Mouse (Mus musculus) stomach, embryonic 16.5 days (tissue): ENCODE data around the gene Kctd10. TPM values are rescaled to one million over a fixed set of nuclear protein-coding genes. Genes with fewer than 3 reads are reported as not detected.

Experiments
- ATAC-seq: fragments of 200-750 bp; cut with Nextera tagmentation; 2 replicates; pipeline ENCODE4 v1.8.0; 2017; ENCODE audit warnings: moderate number of reproducible peaks, moderate TSS enrichment; ENCODE audit not compliant: insufficient read depth, low FRiP score
- H3K27ac ChIP-seq: fragments of 300-500 bp; sonication (generic); 2 replicates; pipeline ENCODE4 v1.5.1; 2014; ENCODE audit warnings: low read length
- H3K27me3 ChIP-seq: fragments of 300-500 bp; sonication (generic); 2 replicates; pipeline ENCODE4 v1.6.1; 2014; ENCODE audit warnings: low read length, control low read depth, mixed read lengths; ENCODE audit not compliant: control insufficient read depth, insufficient read depth
- H3K36me3 ChIP-seq: fragments of 300-500 bp; sonication (generic); 2 replicates; pipeline ENCODE4 v1.6.1; 2014; ENCODE audit warnings: low read length; ENCODE audit not compliant: control insufficient read depth, insufficient read depth
- H3K4me1 ChIP-seq: fragments of 300-500 bp; sonication (generic); 2 replicates; pipeline ENCODE4 v1.6.1; 2014; ENCODE audit warnings: low read length, control low read depth, mixed read lengths; ENCODE audit not compliant: control insufficient read depth, insufficient read depth
- H3K4me2 ChIP-seq: fragments of 300-500 bp; sonication (generic); 2 replicates; pipeline ENCODE4 v1.6.1; 2014; ENCODE audit warnings: low read depth, low read length, mixed read lengths
- H3K4me3 ChIP-seq: fragments of 300-500 bp; sonication (generic); replicated peaks from 2 replicates; pipeline ENCODE4 v1.5.1; 2014; ENCODE audit warnings: mild to moderate bottlenecking, low read length
- H3K9ac ChIP-seq: fragments of 300-500 bp; sonication (generic); 2 replicates; pipeline ENCODE4 v1.6.1; 2014; ENCODE audit warnings: low read length
- H3K9me3 ChIP-seq: fragments of 300-500 bp; sonication (generic); replicated peaks from 2 replicates; pipeline ENCODE4 v1.6.1; 2016; ENCODE audit warnings: low read length, control low read depth; ENCODE audit not compliant: control insufficient read depth
- WGBS: fragments of 180-500 bp; shearing (Covaris S2); extraction: QIAGEN DNeasy Blood & Tissue Kit; methylation state at CpG from one replicate; pipeline ENCODE4 v1.1.7; 2014; 5-methylcytosine and 5-hydroxymethylcytosine counted together
- polyA plus RNA-seq: library from polyadenylated mRNA; unstranded; fragments of >200 nt; fragmentation: Nextera tagmentation; extraction: Ambion mirVana; gene quantifications from 2 replicates; pipeline ENCODE4 v1.2.1, GENCODE M21; 2015

Kctd10 gene
- polyA plus RNA-seq, 1 experiment from 2014 or later, result 145 TPM

- Histone ChIP-seq H3K4me1 (peaks cover 12% of the 10 kb centered on the region), H3K27ac (no peak overlapping the region), H3K27me3 (no peaks in the 10 kb centered on the region), H3K9me3 (no peaks in the 10 kb centered on the region), H3K4me2 (no peak overlapping the region), H3K36me3 (peaks cover 22% of the 10 kb centered on the region), H3K4me3 (no peak overlapping the region), H3K9ac (no peak overlapping the region)
- ATAC-seq, result no peak
- 86% methylated on average over 8 of the region's 8 CpGs for WGBS
These were observed 4.1 kb upstream of the Kctd10 start for GRCm38 (mm10) chr5:114384448-114384847.

DNA sequence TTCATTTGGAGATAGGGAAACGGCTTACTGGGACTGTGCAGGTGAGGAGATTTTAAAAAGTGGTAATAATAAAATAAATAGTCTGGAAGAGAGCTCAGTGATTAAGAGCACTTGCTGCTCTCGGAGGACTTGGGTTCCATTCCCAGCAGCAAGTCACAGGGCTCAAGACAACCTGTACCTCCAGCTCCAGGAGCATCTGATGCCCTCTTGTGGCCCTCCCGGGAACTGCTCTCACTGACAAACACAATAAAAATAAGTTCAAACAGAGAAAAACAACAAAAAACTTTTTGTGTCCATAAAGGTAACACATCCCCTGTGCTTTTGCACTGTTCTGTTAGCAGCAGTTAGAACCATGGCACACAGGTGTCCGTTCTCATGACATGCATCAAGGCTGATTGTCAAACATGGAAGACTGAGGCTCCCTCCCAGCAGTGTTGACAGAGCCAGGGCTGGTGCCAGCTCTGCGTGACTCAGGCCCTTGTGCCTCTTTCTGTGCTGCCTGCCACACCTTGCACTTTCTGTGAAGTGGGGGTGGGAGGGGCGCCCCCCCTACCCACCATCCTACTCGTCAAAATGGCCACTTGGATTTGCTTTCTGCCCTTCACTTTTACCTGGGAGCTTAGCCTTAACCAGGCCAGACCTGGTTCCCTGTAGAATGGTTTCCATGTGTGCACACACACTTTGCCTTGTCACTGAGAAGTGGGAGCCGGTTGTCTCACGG, 3.0 kb upstream of the Kctd10 start:
- ATAC-seq, result no peak

GRCm38 (mm10) chr5:114381013-114381351, 674 bp upstream of the Kctd10 start:
- H3K36me3 ChIP-seq, result 0 out of 2 replicates have a peak, but pooled peaks cover 2% of the 10 kb centered on the region
- no peaks in the 10 kb centered on the region for H3K27me3 ChIP-seq
- peak overlapping the region; percentile 71 for H3K4me3 ChIP-seq
- no peaks in the 10 kb centered on the region for H3K9me3 ChIP-seq
- no peak for ATAC-seq
- peak overlapping the region; percentile 88 for H3K4me2 ChIP-seq
- WGBS, result under 1% methylated on average over 18 of the region's 18 CpGs
- peak overlapping the region; percentile 93 for H3K27ac ChIP-seq
- peaks cover 45% of the 10 kb centered on the region for H3K4me1 ChIP-seq
- H3K9ac ChIP-seq, result peak overlapping the region; percentile 96

More for the DNA sequence above, 3.0 kb upstream of the Kctd10 start:
- Histone ChIP-seq H3K36me3 (peaks cover 13% of the 10 kb centered on the region), H3K27ac (no peak overlapping the region), H3K4me2 (no peak overlapping the region), H3K27me3 (no peaks in the 10 kb centered on the region), H3K4me3 (no peak overlapping the region), H3K4me1 (peaks cover 24% of the 10 kb centered on the region), H3K9ac (no peak overlapping the region), H3K9me3 (no peaks in the 10 kb centered on the region)
- 74% methylated on average over 9 of the region's 9 CpGs for WGBS

DNA sequence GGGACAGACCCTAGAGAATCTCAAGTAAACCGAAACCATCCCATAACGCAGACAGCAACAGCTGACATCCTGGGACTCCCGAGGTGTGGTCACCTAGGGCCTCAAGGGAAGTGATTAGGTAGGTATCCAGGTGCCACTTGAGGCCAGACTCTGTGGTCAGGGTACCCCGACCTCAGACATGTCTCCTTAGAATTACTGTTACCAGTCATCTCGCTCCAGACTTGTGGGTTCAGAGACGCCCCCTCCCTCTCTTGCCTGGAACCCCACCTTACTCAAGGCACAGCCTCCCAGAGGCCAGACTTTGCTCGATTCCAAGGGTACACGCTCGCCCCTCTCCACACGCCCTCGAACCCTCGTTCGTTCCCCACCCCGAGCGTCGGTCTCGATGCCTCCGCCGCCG, 545 bp downstream of the Kctd10 start:
- Histone ChIP-seq H3K9me3 (no peaks in the 10 kb centered on the region), H3K4me3 (peak overlapping the region; percentile 71), H3K27ac (peak overlapping the region; percentile 93), H3K9ac (peak overlapping the region; percentile 96), H3K27me3 (no peaks in the 10 kb centered on the region), H3K4me1 (peaks cover 53% of the 10 kb centered on the region), H3K4me2 (peak overlapping the region; percentile 89), H3K36me3 (0 out of 2 replicates have a peak, but pooled peaks cover 4% of the 10 kb centered on the region)
- peak; percentile 26 for ATAC-seq
- WGBS, result 1% methylated on average over 20 of the region's 20 CpGs

DNA sequence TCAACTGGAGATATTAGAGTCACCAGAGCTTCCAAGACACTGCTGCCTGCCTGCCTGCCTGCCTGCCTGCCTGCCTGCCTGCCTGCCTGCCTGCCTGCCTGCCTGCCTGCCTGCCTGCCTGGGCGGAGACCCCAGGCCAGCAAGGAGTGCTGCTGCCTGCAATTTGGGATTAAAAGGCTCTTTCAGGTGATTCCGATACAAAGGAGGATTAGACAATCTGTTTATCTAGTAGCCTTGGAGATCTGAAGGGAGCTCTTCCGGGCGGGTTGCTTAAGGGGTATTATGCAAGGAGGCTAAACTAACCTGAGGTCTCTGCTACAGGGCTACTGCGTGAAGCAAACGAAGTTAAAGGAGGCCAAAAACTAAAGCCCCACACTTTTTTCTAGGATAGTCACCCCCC, 1.4 kb downstream of the Kctd10 start:
- H3K4me1 ChIP-seq, result peaks cover 61% of the 10 kb centered on the region
- no peaks in the 10 kb centered on the region for H3K9me3 ChIP-seq
- H3K27ac ChIP-seq, result peak overlapping the region; percentile 93
- H3K27me3 ChIP-seq, result no peaks in the 10 kb centered on the region
- H3K9ac ChIP-seq, result peak overlapping the region; percentile 96
- ATAC-seq, result no peak
- H3K4me3 ChIP-seq, result peak overlapping the region; percentile 71
- peak overlapping the region; percentile 89 for H3K4me2 ChIP-seq
- 30% methylated on average over 6 of the region's 6 CpGs for WGBS
- 0 out of 2 replicates have a peak, but pooled peaks cover 4% of the 10 kb centered on the region for H3K36me3 ChIP-seq

- Histone ChIP-seq H3K9me3 (no peaks in the 10 kb centered on the region), H3K27ac (peak overlapping the region; percentile 93), H3K9ac (peak overlapping the region; percentile 96), H3K4me2 (peak overlapping the region; percentile 89), H3K36me3 (peaks cover 9% of the 10 kb centered on the region; the same call in 1 of the 2 replicates), H3K4me3 (peak overlapping the region; percentile 71), H3K4me1 (peaks cover 66% of the 10 kb centered on the region), H3K27me3 (no peaks in the 10 kb centered on the region)
- WGBS, result 33% methylated on average over 10 of the region's 10 CpGs
- no peak for ATAC-seq
These were observed 2.0 kb downstream of the Kctd10 start for GRCm38 (mm10) chr5:114378177-114378920.

DNA sequence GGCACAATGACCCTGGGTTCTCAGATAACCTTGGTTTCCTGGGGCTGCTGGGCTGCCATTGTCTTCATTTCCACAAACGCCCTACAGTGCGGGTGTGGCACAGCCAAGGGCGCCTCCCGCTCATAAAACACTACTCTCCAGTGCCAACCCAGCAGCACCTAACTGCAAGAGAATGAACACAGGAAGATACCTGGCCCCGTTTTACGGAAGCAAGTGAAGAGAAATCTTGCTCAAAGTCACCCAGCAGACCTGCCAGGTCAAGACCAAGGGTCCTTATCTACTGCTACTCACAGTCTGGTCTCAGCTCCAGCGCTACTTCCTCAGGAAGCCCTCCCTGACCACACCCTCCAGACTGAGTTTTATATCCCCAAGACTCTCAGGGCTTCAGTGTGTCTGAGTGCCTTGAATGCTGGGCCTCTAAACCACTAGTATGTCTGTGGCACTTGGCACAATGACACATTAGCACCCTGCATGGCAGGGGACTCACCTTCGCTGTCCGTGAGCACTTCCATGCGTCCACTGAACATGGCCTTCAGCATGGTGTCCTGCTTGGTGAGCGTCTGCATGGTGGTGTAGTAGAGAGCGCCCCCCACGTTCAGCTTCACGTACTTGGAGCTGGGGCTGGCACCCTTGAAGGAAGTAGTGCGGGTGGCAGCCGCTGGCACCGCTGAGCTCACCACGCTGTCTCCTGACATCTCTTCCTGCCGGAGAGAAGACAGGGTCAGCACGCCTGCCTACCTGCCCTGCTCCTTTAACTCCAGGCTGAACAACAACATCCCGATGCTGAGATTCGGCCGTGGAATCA, 5.7 kb downstream of the Kctd10 start:
- Histone ChIP-seq H3K4me2 (no peak overlapping the region), H3K36me3 (peaks cover 11% of the 10 kb centered on the region), H3K27me3 (no peaks in the 10 kb centered on the region), H3K4me3 (no peak overlapping the region), H3K27ac (peak overlapping the region; percentile 62), H3K9me3 (no peaks in the 10 kb centered on the region), H3K9ac (no peak overlapping the region), H3K4me1 (peaks cover 87% of the 10 kb centered on the region)
- no peak for ATAC-seq
- 77% methylated on average over 23 of the region's 23 CpGs for WGBS

DNA sequence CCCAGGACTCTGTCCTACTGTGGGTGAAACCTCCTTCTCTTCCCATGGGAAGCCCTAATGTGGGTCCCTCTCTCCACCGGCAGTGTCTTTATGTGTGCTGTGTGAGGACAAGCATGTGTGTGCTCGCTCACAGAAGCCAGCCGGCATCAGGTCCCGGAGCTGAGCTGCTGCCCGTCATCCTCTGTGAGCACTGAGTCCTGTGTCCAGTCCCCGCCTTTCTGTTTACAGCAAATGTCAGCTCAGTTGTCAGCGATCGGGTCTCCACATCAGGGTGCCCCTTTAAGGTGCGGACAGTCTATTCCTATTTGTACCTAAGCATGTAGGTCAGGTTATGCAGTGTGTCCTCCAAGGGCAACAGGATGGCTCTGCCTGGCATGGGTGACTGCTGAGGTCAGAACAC, 6.7 kb downstream of the Kctd10 start:
- Histone ChIP-seq H3K36me3 (peaks cover 11% of the 10 kb centered on the region), H3K9me3 (no peaks in the 10 kb centered on the region), H3K27ac (peak overlapping the region; percentile 98), H3K4me1 (peaks cover 88% of the 10 kb centered on the region), H3K4me2 (no peak overlapping the region), H3K27me3 (no peaks in the 10 kb centered on the region), H3K9ac (peak overlapping the region; percentile 45; the same call in 1 of the 2 replicates), H3K4me3 (no peak overlapping the region)
- 80% methylated on average over 9 of the region's 9 CpGs for WGBS
- no peak for ATAC-seq
